Mouse (Mus musculus): ENCODE data around the gene Pik3r5. TPM values are rescaled to one million over a fixed set of nuclear protein-coding genes. Genes with fewer than 3 reads are reported as not detected.

Gene Pik3r5
- total RNA-seq, 1 experiment = 0.94 TPM

DNA sequence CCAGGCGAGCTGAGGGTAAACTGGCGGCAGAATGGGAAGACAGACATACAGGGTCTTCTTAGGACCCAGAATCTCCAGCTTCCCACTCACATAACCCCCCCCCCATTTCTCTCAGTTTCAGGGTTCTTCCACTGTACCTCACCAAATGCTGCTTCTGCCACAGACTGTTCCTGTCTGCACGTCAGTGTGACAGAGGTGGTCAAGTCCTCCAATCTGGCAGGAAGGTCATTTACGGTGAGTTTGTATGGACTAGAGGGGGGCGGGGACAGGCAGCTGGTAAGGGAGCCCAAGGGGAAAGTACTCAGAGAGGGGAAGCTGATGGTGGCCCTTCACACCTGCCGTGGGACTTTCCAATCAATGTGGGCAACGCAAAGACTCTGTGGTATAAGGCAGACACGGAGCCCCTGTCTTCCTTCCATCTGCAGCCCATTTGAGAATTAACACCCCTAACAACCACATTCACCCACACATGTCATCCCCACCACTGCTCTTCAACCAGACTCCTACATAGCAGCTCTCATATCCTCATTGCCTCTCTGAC, 113.8 kb downstream of the Pik3r5 start:
- in situ Hi-C loops (cut with MboI; ENCODE audit: low sequenced_read_pairs in 2 of 2, unreplicated experiment in 2 of 2) = no loop called here
- TF ChIP-seq ZC3H11A (IDR thresholded peaks at IDR 0.05; ENCODE audit: borderline replicate concordance, low read depth, low read length) (no peak), HCFC1 (IDR thresholded peaks at IDR 0.05; ENCODE audit: borderline replicate concordance, insufficient read depth, low read length) (no peak), CHD2 (IDR thresholded peaks at IDR 0.05; ENCODE audit: low read depth, low read length) (no peak), ZNF384 (IDR thresholded peaks at IDR 0.05; ENCODE audit: low read depth, low read length) (no peak), MAFK (IDR thresholded peaks at IDR 0.05; ENCODE audit: insufficient read depth, low read depth, low read length) (no peak)
- DNase-seq (ENCODE audit: low read depth, low spot score) = no peak
- Histone ChIP-seq H3K9ac (ENCODE audit: insufficient read depth, low read depth, low read length, poor library complexity, severe bottlenecking) (no peak overlapping the region), H3K4me1 (ENCODE audit: control insufficient read depth in 2 of 2, insufficient read depth in 2 of 2, low read length in 2 of 2, poor library complexity in 1 of 2) (no peaks in the 10 kb centered on the region), H3K36me3 (ENCODE audit: control insufficient read depth, insufficient read depth, low read length, poor library complexity, severe bottlenecking) (no peaks in the 10 kb centered on the region), H3K4me3 (ENCODE audit: insufficient read depth in 1 of 2, low read depth in 1 of 2, low read length in 2 of 2, poor library complexity in 1 of 2, severe bottlenecking in 1 of 2) (no peak overlapping the region), H3K27ac (ENCODE audit: insufficient read depth, low read depth, low read length, poor library complexity, severe bottlenecking) (no peak overlapping the region), H3K9me3 (ENCODE audit: control insufficient read depth, insufficient read depth, low read depth, low read length) (no peaks in the 10 kb centered on the region)

Other genes with a start within 250 kb of the Pik3r5 start
- 22.6 and 34.1 TPM in 2 replicates for gene Ntn1, start 31.3 kb upstream of the Pik3r5 start, total RNA-seq (2012; rRNA removed)
- 0.40 TPM in 1 of 2 replicates, not detected in the other for gene Pik3r6, start 70.9 kb downstream of the Pik3r5 start, total RNA-seq (2012; rRNA removed)
- gene Mfsd6l, start 124.1 kb downstream of the Pik3r5 start, total RNA-seq (2012; rRNA removed) = 0.49 and 0.79 TPM in 2 replicates
- not detected in 2 replicates for gene Ccdc42, start 154.9 kb downstream of the Pik3r5 start, total RNA-seq (2012; rRNA removed)